Mouse (Mus musculus) CH12.LX (cell line): ENCODE measurements around the gene Fcer2a.

ENCODE experiments used
- POLR2A ChIP-seq: IDR thresholded peaks from 2 replicates; pipeline ENCODE4 v1.6.1; 2011; ENCODE audit warnings: low read depth, mild to moderate bottlenecking, improper control_type of control experiment, low read length
- ZKSCAN1 ChIP-seq: IDR thresholded peaks from 2 replicates; pipeline ENCODE4 v1.6.1; 2012; ENCODE audit warnings: low read depth, inconsistent platforms, low read length, improper control_type of control experiment, borderline replicate concordance

- TF ChIP-seq ZKSCAN1 (no peak), POLR2A (no peak)
These were observed 45.7 kb downstream of the Fcer2a start for GRCm38 (mm10) chr8:3648268-3648667.
